Mouse (Mus musculus): ENCODE measurements at regions not wholly inside any gene's neighbourhood (a gene's known extent, or its start where the extent isn't known, plus 50 kb on each side); places are given as distances from the start of the nearest gene placed in this dataset.

- DNase-seq = no peak
Measured at GRCm38 (mm10) chr2:159708141-159708540, 625.8 kb downstream of the Gm826 start.

- no peak for DNase-seq
Measured at GRCm38 (mm10) chr2:159714633-159715032, 619.3 kb downstream of the Gm826 start.

- peak; percentile 81 to 91 for DNase-seq
Measured at GRCm38 (mm10) chr2:159718738-159719137, 615.2 kb downstream of the Gm826 start.

GRCm38 (mm10) chr2:159725158-159726076 is 608.5 kb downstream of the Gm826 start:
- no peak for DNase-seq

GRCm38 (mm10) chr2:159729301-159729700 is 604.7 kb downstream of the Gm826 start:
- DNase-seq = no peak

- DNase-seq = no peak
Measured at GRCm38 (mm10) chr2:159730221-159730620, 603.7 kb downstream of the Gm826 start.

GRCm38 (mm10) chr2:159731305-159731704 is 602.7 kb downstream of the Gm826 start:
- peak in 1 of 2 experiments; percentile 12 for DNase-seq

GRCm38 (mm10) chr2:159732413-159732812 is 601.5 kb downstream of the Gm826 start:
- DNase-seq = no peak

GRCm38 (mm10) chr2:159734576-159734975 is 599.4 kb downstream of the Gm826 start:
- DNase-seq = no peak

- peak; percentile 67 to 71 for DNase-seq
Measured at GRCm38 (mm10) chr2:159755541-159756011, 578.4 kb downstream of the Gm826 start.

- peak; percentile 70 to 71 for DNase-seq
Measured at GRCm38 (mm10) chr2:159760806-159761205, 573.2 kb downstream of the Gm826 start.

GRCm38 (mm10) chr2:159763115-159763514 is 570.8 kb downstream of the Gm826 start:
- DNase-seq = no peak
